Mouse (Mus musculus) liver, embryonic 15.5 days (tissue): ENCODE results near the gene Eml6. TPM values are rescaled to one million over a fixed set of nuclear protein-coding genes. Genes with fewer than 3 reads are reported as not detected.

Experiments
- ATAC-seq: fragments of 200-750 bp; cut with Nextera tagmentation; 2 replicates; pipeline ENCODE4 v1.8.0; 2017; ENCODE audit warnings: moderate number of reproducible peaks, mild to moderate bottlenecking, moderate library complexity; ENCODE audit not compliant: insufficient read depth
- H3K27ac ChIP-seq: fragments of 300-500 bp; sonication (generic); replicated peaks from 2 replicates; pipeline ENCODE4 v1.5.1; 2015; ENCODE audit warnings: mild to moderate bottlenecking, inconsistent platforms
- H3K27me3 ChIP-seq: fragments of 300-500 bp; sonication (generic); 2 replicates; pipeline ENCODE4 v1.6.1; 2015; ENCODE audit warnings: mild to moderate bottlenecking, inconsistent platforms
- H3K36me3 ChIP-seq: fragments of 300-500 bp; sonication (generic); replicated peaks from 2 replicates; pipeline ENCODE4 v1.6.1; 2015; ENCODE audit warnings: moderate library complexity, mild to moderate bottlenecking, inconsistent platforms
- H3K4me1 ChIP-seq: fragments of 300-500 bp; sonication (generic); replicated peaks from 2 replicates; pipeline ENCODE4 v1.6.1; 2015; ENCODE audit warnings: inconsistent platforms
- H3K4me2 ChIP-seq: fragments of 300-500 bp; sonication (generic); 2 replicates; pipeline ENCODE4 v1.6.1; 2015; ENCODE audit warnings: moderate library complexity, mild to moderate bottlenecking, inconsistent platforms
- H3K4me3 ChIP-seq: fragments of 300-500 bp; sonication (generic); replicated peaks from 2 replicates; pipeline ENCODE4 v1.5.1; 2015; ENCODE audit warnings: mild to moderate bottlenecking, inconsistent platforms
- H3K9ac ChIP-seq: fragments of 300-500 bp; sonication (generic); 2 replicates; pipeline ENCODE4 v1.6.1; 2015; ENCODE audit warnings: moderate library complexity, mild to moderate bottlenecking, inconsistent platforms
- H3K9me3 ChIP-seq: fragments of 300-500 bp; sonication (generic); replicated peaks from 2 replicates; pipeline ENCODE4 v1.6.1; 2016; ENCODE audit warnings: inconsistent platforms
- WGBS: fragments of 180-500 bp; shearing (Covaris S2); methylation state at CpG from one replicate; pipeline ENCODE4 v1.1.7; 2015; ENCODE audit warnings: mixed read lengths; ENCODE audit not compliant: insufficient replicate concordance; 5-methylcytosine and 5-hydroxymethylcytosine counted together
- polyA plus RNA-seq: library from polyadenylated mRNA; unstranded; fragments of >200 nt; fragmentation: Nextera tagmentation; extraction: Ambion mirVana; gene quantifications from 2 replicates; pipeline ENCODE4 v1.2.1, GENCODE M21; 2015

The Eml6 gene
- polyA plus RNA-seq, 1 experiment from 2014 or later = 0.09 TPM

- WGBS = 71% methylated on average over 1 of the region's 1 CpGs
Observed at GRCm38 (mm10) chr11:29747881-29748280, 278.0 kb downstream of the Eml6 start.

GRCm38 (mm10) chr11:29747365-29747764 is 278.5 kb downstream of the Eml6 start:
- Histone ChIP-seq H3K9ac (no peak overlapping the region), H3K27me3 (no peaks in the 10 kb centered on the region), H3K4me2 (no peak overlapping the region), H3K36me3 (peaks cover 12% of the 10 kb centered on the region), H3K27ac (no peak overlapping the region), H3K4me1 (no peaks in the 10 kb centered on the region), H3K4me3 (no peak overlapping the region), H3K9me3 (no peaks in the 10 kb centered on the region)
- no peak for ATAC-seq
- 82% methylated on average over 3 of the region's 3 CpGs for WGBS

More at GRCm38 (mm10) chr11:29747881-29748280, 278.0 kb downstream of the Eml6 start:
- no peak overlapping the region for H3K27ac ChIP-seq
- H3K4me2 ChIP-seq = no peak overlapping the region
- no peaks in the 10 kb centered on the region for H3K4me1 ChIP-seq
- H3K9ac ChIP-seq = no peak overlapping the region
- H3K36me3 ChIP-seq = peaks cover 12% of the 10 kb centered on the region
- no peaks in the 10 kb centered on the region for H3K27me3 ChIP-seq
- no peaks in the 10 kb centered on the region for H3K9me3 ChIP-seq
- H3K4me3 ChIP-seq = no peak overlapping the region
- no peak for ATAC-seq

- H3K9me3 ChIP-seq = no peaks in the 10 kb centered on the region
- 71% methylated on average over 9 of the region's 9 CpGs for WGBS
- H3K4me1 ChIP-seq = no peaks in the 10 kb centered on the region
- peaks cover 20% of the 10 kb centered on the region for H3K36me3 ChIP-seq
- no peak overlapping the region for H3K27ac ChIP-seq
- ATAC-seq = no peak
- H3K4me2 ChIP-seq = no peak overlapping the region
- no peaks in the 10 kb centered on the region for H3K27me3 ChIP-seq
- no peak overlapping the region for H3K4me3 ChIP-seq
- H3K9ac ChIP-seq = no peak overlapping the region
Observed at GRCm38 (mm10) chr11:29746203-29746602, 279.6 kb downstream of the Eml6 start.

- Histone ChIP-seq H3K4me3 (no peak overlapping the region), H3K4me1 (no peaks in the 10 kb centered on the region), H3K36me3 (peaks cover 20% of the 10 kb centered on the region), H3K27me3 (no peaks in the 10 kb centered on the region), H3K9ac (no peak overlapping the region), H3K9me3 (no peaks in the 10 kb centered on the region), H3K27ac (no peak overlapping the region), H3K4me2 (no peak overlapping the region)
- no peak for ATAC-seq
- 72% methylated on average over 2 of the region's 2 CpGs for WGBS
Observed at GRCm38 (mm10) chr11:29745513-29745912, 280.3 kb downstream of the Eml6 start.

- Histone ChIP-seq H3K4me3 (no peak overlapping the region), H3K36me3 (peaks cover 20% of the 10 kb centered on the region), H3K9ac (no peak overlapping the region), H3K9me3 (no peaks in the 10 kb centered on the region), H3K4me2 (no peak overlapping the region), H3K27me3 (no peaks in the 10 kb centered on the region), H3K27ac (no peak overlapping the region), H3K4me1 (no peaks in the 10 kb centered on the region)
- no peak for ATAC-seq
- WGBS = 77% methylated on average over 5 of the region's 5 CpGs
Observed at GRCm38 (mm10) chr11:29744760-29745430, 280.9 kb downstream of the Eml6 start.

GRCm38 (mm10) chr11:29739752-29740151 is 286.1 kb downstream of the Eml6 start:
- Histone ChIP-seq H3K9ac (no peak overlapping the region), H3K4me1 (no peaks in the 10 kb centered on the region), H3K27ac (no peak overlapping the region), H3K9me3 (no peaks in the 10 kb centered on the region), H3K36me3 (peaks cover 16% of the 10 kb centered on the region; the same call in 1 of the 2 replicates), H3K4me3 (no peak overlapping the region), H3K4me2 (no peak overlapping the region), H3K27me3 (no peaks in the 10 kb centered on the region)
- WGBS = 69% methylated on average over 2 of the region's 2 CpGs
- ATAC-seq = no peak

GRCm38 (mm10) chr11:29727901-29728300 is 297.9 kb downstream of the Eml6 start:
- no peak overlapping the region for H3K27ac ChIP-seq
- H3K4me1 ChIP-seq = no peaks in the 10 kb centered on the region; the same call in 1 of the 2 replicates
- 44% methylated on average over 1 of the region's 1 CpGs for WGBS
- H3K4me2 ChIP-seq = no peak overlapping the region
- no peak overlapping the region for H3K4me3 ChIP-seq
- no peak for ATAC-seq
- no peaks in the 10 kb centered on the region for H3K36me3 ChIP-seq
- no peaks in the 10 kb centered on the region for H3K9me3 ChIP-seq
- H3K9ac ChIP-seq = no peak overlapping the region
- H3K27me3 ChIP-seq = no peaks in the 10 kb centered on the region

- ATAC-seq = no peak
Observed at GRCm38 (mm10) chr11:29725610-29726009, 300.2 kb downstream of the Eml6 start.

GRCm38 (mm10) chr11:29725167-29725566 is 300.7 kb downstream of the Eml6 start:
- no peaks in the 10 kb centered on the region; the same call in 1 of the 2 replicates for H3K4me1 ChIP-seq
- ATAC-seq = no peak
- H3K27me3 ChIP-seq = no peaks in the 10 kb centered on the region
- no peaks in the 10 kb centered on the region for H3K9me3 ChIP-seq
- H3K27ac ChIP-seq = no peak overlapping the region
- H3K4me2 ChIP-seq = no peak overlapping the region
- H3K36me3 ChIP-seq = no peaks in the 10 kb centered on the region
- H3K9ac ChIP-seq = no peak overlapping the region
- no peak overlapping the region for H3K4me3 ChIP-seq

More at GRCm38 (mm10) chr11:29725610-29726009, 300.2 kb downstream of the Eml6 start:
- H3K9me3 ChIP-seq = no peaks in the 10 kb centered on the region
- H3K36me3 ChIP-seq = no peaks in the 10 kb centered on the region
- 72% methylated on average over 1 of the region's 1 CpGs for WGBS
- H3K4me1 ChIP-seq = no peaks in the 10 kb centered on the region; the same call in 1 of the 2 replicates
- no peak overlapping the region for H3K9ac ChIP-seq
- H3K27me3 ChIP-seq = no peaks in the 10 kb centered on the region
- no peak overlapping the region for H3K4me2 ChIP-seq
- no peak overlapping the region for H3K4me3 ChIP-seq
- H3K27ac ChIP-seq = no peak overlapping the region

GRCm38 (mm10) chr11:29724213-29724612 is 301.6 kb downstream of the Eml6 start:
- no peaks in the 10 kb centered on the region; the same call in 1 of the 2 replicates for H3K4me1 ChIP-seq
- no peak overlapping the region for H3K4me3 ChIP-seq
- H3K27me3 ChIP-seq = no peaks in the 10 kb centered on the region
- no peaks in the 10 kb centered on the region for H3K9me3 ChIP-seq
- no peaks in the 10 kb centered on the region for H3K36me3 ChIP-seq
- 79% methylated on average over 2 of the region's 2 CpGs for WGBS
- no peak overlapping the region for H3K4me2 ChIP-seq
- ATAC-seq = no peak
- no peak overlapping the region for H3K9ac ChIP-seq
- no peak overlapping the region for H3K27ac ChIP-seq

- no peak overlapping the region for H3K4me3 ChIP-seq
- no peaks in the 10 kb centered on the region for H3K36me3 ChIP-seq
- no peaks in the 10 kb centered on the region for H3K9me3 ChIP-seq
- H3K4me2 ChIP-seq = no peak overlapping the region
- H3K4me1 ChIP-seq = peaks cover 6% of the 10 kb centered on the region; the same call in 1 of the 2 replicates
- no peak for ATAC-seq
- H3K27ac ChIP-seq = no peak overlapping the region
- WGBS = 44% methylated on average over 1 of the region's 1 CpGs
- H3K27me3 ChIP-seq = no peaks in the 10 kb centered on the region
- no peak overlapping the region for H3K9ac ChIP-seq
Observed at GRCm38 (mm10) chr11:29719597-29719996, 306.2 kb downstream of the Eml6 start.

- Histone ChIP-seq H3K27me3 (no peaks in the 10 kb centered on the region), H3K4me2 (no peak overlapping the region), H3K36me3 (no peaks in the 10 kb centered on the region), H3K4me3 (no peak overlapping the region), H3K9me3 (no peaks in the 10 kb centered on the region), H3K9ac (no peak overlapping the region), H3K27ac (no peak overlapping the region), H3K4me1 (peaks cover 6% of the 10 kb centered on the region; the same call in 1 of the 2 replicates)
- ATAC-seq = no peak
- 63% methylated on average over 6 of the region's 6 CpGs for WGBS
Observed at GRCm38 (mm10) chr11:29718541-29718940, 307.3 kb downstream of the Eml6 start.
